Mouse (Mus musculus) olfactory bulb, adult 2 months (tissue): ENCODE measurements around the gene Avpi1. TPM values are rescaled to one million over a fixed set of nuclear protein-coding genes. Genes with fewer than 3 reads are reported as not detected.
"Not testable (repeated sequence)": the region's sequence is repeated elsewhere in the genome, so short reads cannot be mapped to it uniquely, and the experiment has no call there.

Experiments used
- H3K27ac ChIP-seq: fragments of 200-500 bp; 2 replicates; pipeline ENCODE4 v1.5.1; 2012; ENCODE audit warnings: low read depth, low read length; ENCODE audit not compliant: insufficient read depth
- H3K4me1 ChIP-seq: fragments of 200-500 bp; 2 replicates; pipeline ENCODE4 v1.6.1; 2012; ENCODE audit warnings: low read length; ENCODE audit not compliant: control insufficient read depth, insufficient read depth
- H3K4me3 ChIP-seq: fragments of 200-500 bp; 2 replicates; pipeline ENCODE4 v1.5.1; 2012; ENCODE audit warnings: mild to moderate bottlenecking, low read depth, low read length, moderate library complexity; ENCODE audit not compliant: insufficient read depth
- CTCF ChIP-seq: fragments of 200-500 bp; IDR thresholded peaks from 2 replicates; pipeline ENCODE4 v1.5.1; 2012; ENCODE audit warnings: low read depth, mild to moderate bottlenecking, low read length, moderate library complexity; ENCODE audit not compliant: insufficient read depth
- POLR2A ChIP-seq: fragments of 200-500 bp; IDR thresholded peaks from 2 replicates; pipeline ENCODE4 v1.6.1; 2012; ENCODE audit warnings: mild to moderate bottlenecking, low read depth, low read length, moderate library complexity; ENCODE audit not compliant: insufficient read depth
- WGBS: fragments of 180-500 bp; shearing (Covaris S2); methylation state at CpG from one replicate; pipeline ENCODE4 v1.1.7; 2018; 5-methylcytosine and 5-hydroxymethylcytosine counted together
- polyA plus RNA-seq: library from polyadenylated mRNA; stranded (reverse); fragments of >200 nt; gene quantifications from 2 replicates; pipeline ENCODE4 v1.2.4, GENCODE M21; 2012; ENCODE audit warnings: low replicate concordance; ENCODE audit not compliant: missing spikeins, insufficient read depth, insufficient read length

Gene Avpi1
- polyA plus RNA-seq, 1 experiment = not detected

DNA sequence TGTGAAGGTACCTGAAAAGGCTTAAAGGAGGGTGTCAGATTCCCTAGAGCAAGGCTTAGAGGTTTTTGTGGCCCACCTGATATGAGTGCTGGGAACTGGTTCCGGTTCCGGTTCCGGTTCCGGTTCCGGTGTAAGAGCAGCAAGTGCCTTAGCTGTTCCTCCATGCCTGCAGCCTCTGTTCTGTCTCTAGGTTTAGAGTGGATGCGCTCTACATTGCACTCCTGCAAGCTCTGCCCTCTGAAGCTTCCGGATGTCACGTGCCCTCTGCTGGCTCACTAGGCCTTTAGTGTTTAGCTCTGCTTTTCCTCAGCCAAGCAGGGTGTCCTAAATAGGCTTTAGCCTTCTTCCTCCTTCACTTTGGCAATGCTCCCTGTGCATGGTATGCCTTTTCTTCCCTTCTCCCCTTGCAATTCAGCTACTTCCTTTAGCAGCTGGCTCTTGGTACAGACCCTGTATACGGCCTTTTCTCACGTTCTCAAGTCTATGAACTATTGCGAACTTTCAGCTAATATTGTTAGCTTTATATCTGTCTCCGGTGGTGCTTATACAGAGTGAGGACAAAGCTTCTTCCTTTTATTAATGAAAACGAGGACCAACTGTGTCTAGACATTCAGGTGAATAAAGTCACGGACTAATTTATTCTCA lies 39.6 kb downstream of the Avpi1 start:
- Histone ChIP-seq H3K27ac (peak overlapping the region; percentile 77), H3K4me1 (peaks cover 13% of the 10 kb centered on the region), H3K4me3 (no peak overlapping the region)
- TF ChIP-seq POLR2A (no peak), CTCF (no peak)
- WGBS = 12% methylated on average over 14 of the region's 14 CpGs

DNA sequence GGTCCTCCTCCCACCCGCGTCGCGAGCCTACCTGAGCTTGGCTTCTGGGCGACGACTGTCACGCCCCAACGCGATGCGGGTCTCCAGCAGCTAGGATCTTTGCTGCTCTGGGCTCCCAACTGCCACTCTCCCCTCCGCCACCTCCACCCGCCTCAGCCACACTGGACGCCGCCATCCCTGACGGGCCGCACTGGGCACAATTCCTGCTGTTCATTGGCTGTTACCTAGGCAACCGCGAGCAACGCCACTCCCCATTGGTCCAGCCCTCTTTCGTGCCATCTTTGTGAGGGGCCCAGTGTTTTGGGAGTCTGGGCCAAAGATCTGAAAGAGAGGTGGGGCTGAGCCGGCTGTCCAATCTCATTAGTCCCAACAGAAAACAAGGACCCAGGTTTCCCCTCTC lies 42.7 kb downstream of the Avpi1 start, which contains the start of gene Morn4:
TSS of gene Morn4 (minus strand) at position 192 of the 400 bp plus-strand sequence.
- Histone ChIP-seq H3K4me1 (peaks cover 4% of the 10 kb centered on the region), H3K4me3 (peak within 1 kb of the TSS; percentile 85), H3K27ac (no peak within 1 kb of the TSS)
- TF ChIP-seq POLR2A = 0 out of 2 replicates have a peak, but pooled peaks have one; percentile 40
- TF ChIP-seq CTCF = no peak
- under 1% methylated on average over 21 of the region's 21 CpGs for WGBS

DNA sequence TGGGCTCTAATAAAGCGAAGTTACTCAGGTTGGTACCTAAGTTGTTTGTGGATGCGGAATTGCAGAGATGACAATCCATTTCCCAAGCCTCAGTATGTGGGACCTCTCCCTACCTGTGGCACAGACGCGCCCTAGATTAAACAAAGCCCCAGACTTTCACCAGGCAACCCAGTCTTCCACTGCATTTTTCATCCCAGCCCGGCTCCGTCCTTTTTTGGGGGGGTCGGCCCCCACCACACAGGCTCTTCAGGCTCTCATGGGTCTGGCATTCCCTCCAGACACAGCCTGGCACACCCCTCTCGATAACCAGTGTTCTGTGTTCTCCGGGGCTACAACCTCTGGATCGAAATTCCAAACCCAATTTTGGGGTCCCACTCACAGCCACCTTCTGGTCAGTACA lies 43.2 kb downstream of the Avpi1 start:
- 5% methylated on average over 10 of the region's 10 CpGs for WGBS
- TF ChIP-seq CTCF = no peak
- no peak for TF ChIP-seq POLR2A
- Histone ChIP-seq H3K4me1 (peaks cover 4% of the 10 kb centered on the region), H3K4me3 (peak overlapping the region; percentile 85), H3K27ac (no peak overlapping the region)

DNA sequence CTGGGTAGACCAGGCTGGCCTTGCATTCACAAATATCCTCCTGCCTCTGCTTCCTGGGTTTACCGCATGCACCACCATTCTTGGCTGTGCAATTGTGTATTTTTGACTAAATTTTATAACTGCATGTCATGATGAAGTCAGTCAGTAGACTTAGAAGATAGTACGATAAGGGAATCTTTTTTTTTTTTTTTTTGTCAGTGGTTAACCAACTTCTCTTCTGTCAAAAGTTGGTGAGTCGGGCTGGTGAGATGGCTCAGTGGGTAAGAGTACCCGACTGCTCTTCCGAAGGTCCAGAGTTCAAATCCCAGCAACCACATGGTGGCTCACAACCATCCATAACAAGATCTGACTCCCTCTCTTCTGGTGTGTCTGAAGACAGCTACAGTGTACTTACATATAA lies 47.2 kb downstream of the Avpi1 start:
- H3K4me3 ChIP-seq, H3K4me1 ChIP-seq, H3K27ac ChIP-seq: not testable (repeated sequence)
- WGBS = 97% methylated on average over 5 of the region's 5 CpGs

DNA sequence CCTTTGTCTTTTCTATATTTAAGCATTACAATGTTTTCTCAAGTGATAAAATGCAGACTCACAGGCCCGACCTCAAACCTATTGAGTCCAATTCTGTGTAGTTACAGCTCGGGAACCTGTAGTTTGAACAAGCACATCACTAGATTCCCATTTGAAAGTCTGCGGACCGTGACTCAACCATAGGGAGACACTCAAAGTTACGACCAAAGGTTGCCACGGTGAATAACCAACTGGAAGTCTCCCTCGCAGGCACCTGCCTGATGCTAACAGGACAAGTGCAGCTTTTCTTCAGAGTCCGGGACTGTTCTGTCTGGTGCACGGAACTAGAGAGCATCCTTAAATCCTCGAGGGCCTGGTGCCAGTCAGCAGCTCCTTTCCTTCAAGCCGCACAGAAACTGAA lies 48.4 kb downstream of the Avpi1 start:
- Histone ChIP-seq H3K4me3 (no peak overlapping the region), H3K27ac (no peak overlapping the region), H3K4me1 (no peaks in the 10 kb centered on the region)
- no peak for TF ChIP-seq POLR2A
- TF ChIP-seq CTCF = no peak
- 82% methylated on average over 11 of the region's 11 CpGs for WGBS

DNA sequence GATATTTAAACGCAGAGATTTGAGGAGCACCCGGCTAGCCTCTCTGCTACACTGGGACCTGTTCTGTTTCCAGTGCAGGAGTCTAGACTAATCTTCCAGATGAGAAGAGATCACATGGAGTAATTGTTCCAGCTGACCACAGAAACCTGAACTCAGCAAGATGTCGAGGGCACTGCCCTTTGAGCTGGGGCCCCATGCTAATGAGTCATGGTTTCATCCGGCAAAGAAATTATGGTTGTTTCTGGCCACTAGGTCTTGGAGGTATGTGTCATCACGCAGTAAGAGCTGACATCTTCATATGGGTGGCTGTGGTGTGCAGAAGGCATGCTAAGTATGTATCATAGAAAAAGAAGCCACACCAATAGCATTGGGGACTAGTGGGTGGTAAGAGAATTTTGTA lies 48.9 kb downstream of the Avpi1 start:
- no peak for TF ChIP-seq POLR2A
- TF ChIP-seq CTCF = no peak
- H3K4me3 ChIP-seq = no peak overlapping the region
- WGBS = 79% methylated on average over 5 of the region's 5 CpGs
- no peak overlapping the region for H3K27ac ChIP-seq
- H3K4me1 ChIP-seq = no peaks in the 10 kb centered on the region

DNA sequence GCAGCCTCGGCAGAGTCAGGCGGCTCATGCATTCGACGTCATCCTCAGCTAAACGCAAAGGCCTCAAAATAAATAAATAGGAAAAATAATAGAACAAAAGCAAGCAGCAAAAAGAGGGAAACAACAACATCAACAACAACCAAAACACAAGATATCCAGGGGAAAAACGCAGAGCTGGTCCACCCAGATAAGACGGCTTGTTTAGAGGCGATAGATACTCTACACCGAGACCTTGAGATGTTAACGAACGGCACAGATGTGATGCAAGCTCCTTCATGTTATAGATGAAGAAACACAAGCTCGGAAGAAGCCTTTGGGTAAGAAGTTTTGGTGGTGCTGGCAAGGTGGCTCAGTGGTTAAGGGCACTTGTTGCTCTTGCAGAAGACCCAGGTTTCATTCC lies 49.9 kb downstream of the Avpi1 start:
- 96% methylated on average over 12 of the region's 12 CpGs for WGBS
- Histone ChIP-seq H3K4me1 (no peaks in the 10 kb centered on the region), H3K4me3 (no peak overlapping the region), H3K27ac (no peak overlapping the region)
- TF ChIP-seq CTCF (no peak), POLR2A (no peak)

DNA sequence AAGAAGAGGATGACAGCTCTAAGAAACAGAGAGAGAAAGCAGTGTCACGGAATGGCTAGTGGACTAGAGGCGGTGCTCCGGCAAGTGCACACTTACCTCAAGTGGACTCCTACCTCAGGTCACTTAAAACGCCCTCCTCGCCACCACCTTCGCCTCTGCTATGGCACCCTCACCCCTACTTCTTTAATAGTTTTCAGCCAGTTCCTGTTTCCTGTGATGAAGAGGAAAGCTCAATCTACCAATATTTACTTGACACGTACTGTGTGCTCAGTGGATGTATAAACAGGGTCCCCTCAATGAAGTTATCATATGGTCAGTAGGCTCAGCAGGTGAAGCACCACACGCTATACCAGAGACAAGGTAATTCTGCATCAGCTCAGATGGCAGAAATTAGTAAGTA lies 50.3 kb downstream of the Avpi1 start:
- TF ChIP-seq CTCF (no peak), POLR2A (no peak)
- H3K4me1 ChIP-seq = no peaks in the 10 kb centered on the region
- no peak overlapping the region for H3K27ac ChIP-seq
- H3K4me3 ChIP-seq = no peak overlapping the region
- WGBS = 93% methylated on average over 8 of the region's 8 CpGs

DNA sequence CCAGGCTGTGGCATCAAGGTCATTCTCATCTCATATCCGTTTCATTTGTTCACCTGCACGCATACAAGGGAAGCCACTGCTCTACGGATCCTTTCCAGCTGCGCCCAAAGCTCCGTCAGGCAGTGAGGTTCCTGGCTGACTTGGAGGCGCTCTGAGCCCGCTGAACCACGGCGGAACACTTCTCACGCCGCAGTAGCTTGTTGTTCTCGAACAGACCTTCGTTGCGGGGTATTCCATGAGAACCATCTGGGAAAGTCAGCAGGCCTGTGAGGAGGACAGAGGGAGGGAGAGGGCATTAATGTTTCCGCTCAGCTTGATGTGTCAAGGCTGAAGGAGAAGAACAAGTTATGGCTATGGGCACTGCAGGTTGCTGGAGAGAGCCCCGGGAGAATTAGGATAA lies 52.9 kb downstream of the Avpi1 start:
- WGBS = 92% methylated on average over 16 of the region's 16 CpGs
- Histone ChIP-seq H3K27ac (no peak overlapping the region), H3K4me3 (no peak overlapping the region), H3K4me1 (no peaks in the 10 kb centered on the region)
- no peak for TF ChIP-seq CTCF
- TF ChIP-seq POLR2A = no peak

DNA sequence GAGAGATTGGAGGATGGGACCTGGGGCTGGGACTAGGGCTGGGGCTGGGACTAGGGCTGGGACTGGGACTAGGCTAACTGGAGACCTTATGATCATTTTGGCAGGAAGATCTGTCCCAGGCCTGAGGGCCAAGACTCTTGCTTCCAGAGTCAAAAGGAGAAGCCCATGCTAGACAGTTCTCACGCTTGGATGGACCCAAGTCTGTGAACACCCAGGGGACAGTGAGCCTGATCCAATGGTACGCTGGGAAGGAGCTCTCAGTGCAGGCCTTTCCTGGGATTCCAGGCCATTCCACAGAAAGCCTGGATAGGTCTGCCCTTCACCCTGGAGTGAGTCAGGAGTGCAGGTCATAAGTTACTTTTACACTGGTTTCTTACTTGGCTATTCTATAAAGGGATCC lies 53.8 kb downstream of the Avpi1 start:
- 85% methylated on average over 2 of the region's 2 CpGs for WGBS
- H3K4me3 ChIP-seq = no peak overlapping the region
- TF ChIP-seq CTCF (no peak), POLR2A (no peak)
- H3K4me1 ChIP-seq = no peaks in the 10 kb centered on the region
- no peak overlapping the region for H3K27ac ChIP-seq

Other genes with a start within 250 kb of the Avpi1 start
- gene Rrp12, start 232.9 kb downstream of the Avpi1 start, polyA plus RNA-seq = not detected in 2 replicates
- gene Pgam1, start 217.1 kb downstream of the Avpi1 start, polyA plus RNA-seq = 261 and 289 TPM in 2 replicates
- not detected in 2 replicates for gene Exosc1, start 195.6 kb downstream of the Avpi1 start, polyA plus RNA-seq
- gene Zdhhc16, start 195.6 kb downstream of the Avpi1 start, polyA plus RNA-seq = not detected in 2 replicates
- gene Mms19, start 147.9 kb downstream of the Avpi1 start, polyA plus RNA-seq = not detected in 2 replicates
- not detected in 2 replicates for gene Ubtd1, start 147.3 kb downstream of the Avpi1 start, polyA plus RNA-seq
- not detected in 2 replicates for gene Ankrd2, start 93.1 kb downstream of the Avpi1 start, polyA plus RNA-seq
- gene Hoga1, start 83.4 kb downstream of the Avpi1 start, polyA plus RNA-seq = not detected in 2 replicates
- not detected in 2 replicates for gene 4933411K16Rik, start 76.8 kb downstream of the Avpi1 start, polyA plus RNA-seq
- not detected in 2 replicates for gene Morn4, start 42.7 kb downstream of the Avpi1 start, polyA plus RNA-seq
- not detected in 2 replicates for gene Pi4k2a, start 38.6 kb downstream of the Avpi1 start, polyA plus RNA-seq
- not detected in 2 replicates for gene Marveld1, start 18.3 kb upstream of the Avpi1 start, polyA plus RNA-seq
- not detected in 2 replicates for gene Zfyve27, start 34.9 kb upstream of the Avpi1 start, polyA plus RNA-seq
- not detected in 2 replicates for gene Sfrp5, start 73.2 kb upstream of the Avpi1 start, polyA plus RNA-seq
- not detected in 2 replicates for gene Golga7b, start 118.5 kb upstream of the Avpi1 start, polyA plus RNA-seq